ENCODE assay signal across 28 mouse cellular contexts in the genomic region with DNA sequence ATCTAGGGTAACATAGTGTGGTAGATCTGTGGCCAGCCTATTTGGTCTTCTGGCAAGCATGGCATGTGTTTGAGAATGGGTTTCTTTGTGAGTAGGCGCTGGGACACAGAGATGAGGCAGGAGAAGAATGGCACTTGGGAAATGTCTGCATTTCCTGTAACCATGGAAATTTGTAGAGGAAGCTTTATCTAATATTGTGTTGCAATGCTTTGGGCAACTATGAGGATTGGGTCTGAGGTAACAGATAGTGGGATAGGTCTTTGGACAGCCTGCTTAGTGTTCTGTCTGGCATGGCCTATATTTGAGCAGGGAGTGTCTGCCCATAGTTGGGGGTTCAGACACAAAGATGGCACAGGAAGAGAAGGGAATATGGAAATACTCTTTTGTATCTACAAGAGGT. TPM values are rescaled to one million over a fixed set of nuclear protein-coding genes. Genes with fewer than 3 reads are reported as not detected.
"Had no signal": no experiment of that assay in that cellular context is flagged by ENCODE, and none has a peak within 500 bp of the region (broad histone marks: within the 10 kb centered on the region; RNA-seq: fewer than 3 reads in every experiment).

No protein-coding gene starts in this region.

- H3K9ac ChIP-seq: heart, embryonic 13.5 days; heart, embryonic 15.5 days; hindbrain, embryonic 13.5 days; hindbrain, embryonic 15.5 days; kidney, embryonic 15.5 days; limb, embryonic 12.5 days; liver, embryonic 14.5 days had no signal

- DNase-seq: gastrocnemius, adult 2 months; gastrocnemius, postnatal 10 days; gastrocnemius, postnatal 25 days; heart, adult 18-20 months; heart, postnatal 14 days; heart, postnatal 36 days; kidney, adult 11 months; kidney, adult 2 months; kidney, adult 9 months; kidney, postnatal 14 days; kidney, postnatal 36 days; liver had no signal

- H3K27ac ChIP-seq: gastrocnemius, adult 2 months; heart, embryonic 13.5 days; heart, embryonic 15.5 days; hindbrain, embryonic 13.5 days; hindbrain, embryonic 15.5 days; hindbrain, postnatal 0 days; kidney, embryonic 15.5 days; kidney, postnatal 0 days; left cerebral cortex, adult 2 months; limb, embryonic 10.5 days; limb, embryonic 12.5 days; liver, embryonic 14.5 days had no signal

- H3K4me3 ChIP-seq: gastrocnemius, adult 2 months; heart, embryonic 13.5 days; heart, embryonic 15.5 days; hindbrain, embryonic 13.5 days; hindbrain, embryonic 15.5 days; kidney, embryonic 15.5 days; left cerebral cortex, adult 2 months; limb, embryonic 10.5 days; limb, embryonic 12.5 days had no signal

- H3K4me2 ChIP-seq: heart, embryonic 11.5 days; heart, embryonic 13.5 days; heart, embryonic 15.5 days; hindbrain, embryonic 13.5 days; hindbrain, embryonic 15.5 days; kidney, embryonic 15.5 days; limb, embryonic 12.5 days; liver, embryonic 11.5 days had no signal

- H3K27me3 ChIP-seq: heart, embryonic 13.5 days; heart, embryonic 15.5 days; hindbrain, embryonic 13.5 days; hindbrain, embryonic 15.5 days; kidney, embryonic 15.5 days; limb, embryonic 12.5 days had no signal

- ATAC-seq: hindbrain, postnatal 0 days; intestine, embryonic 16.5 days had no signal

- H3K4me1 ChIP-seq: heart, embryonic 13.5 days; heart, embryonic 15.5 days; hindbrain, embryonic 13.5 days; hindbrain, embryonic 15.5 days; kidney, embryonic 15.5 days; limb, embryonic 10.5 days; limb, embryonic 12.5 days had no signal

RNA-seq across cellular contexts. Expression of a gene that starts 4.5 kb away (rescaled TPM):
- total RNA-seq: heart, postnatal 14 days; hindbrain, postnatal 0 days; layer of hippocampus, adult 18-20 months had no signal
- polyA plus RNA-seq: heart, embryonic 15.5 days; kidney, adult 2 months; large intestine, adult 2 months had no signal
